ENCODE assay signal across 8 mouse cellular contexts in genomic region chr13:97205052-97205701, GRCm38 (mm10). TPM values are rescaled to one million over a fixed set of nuclear protein-coding genes. Genes with fewer than 3 reads are reported as not detected.
DNase-seq lines count a peak whose midpoint lies in the region; ATAC-seq and TF ChIP-seq lines count a peak whose summit lies in the region.

No protein-coding gene starts in this region.

- H3K4me3 ChIP-seq in bone marrow macrophage, adult 2 months (ENCODE audit: insufficient read depth, low read length) = peak overlapping the region; percentile 57
- peak overlapping the region; percentile 47 for H3K4me3 ChIP-seq in embryonic fibroblast, embryonic 13.5 days (ENCODE audit: insufficient read depth, low read length)
- H3K4me3 ChIP-seq in kidney, embryonic 14.5 days (ENCODE audit: low read length) = peak overlapping the region; percentile 34
- peak overlapping the region; percentile 36 for H3K4me3 ChIP-seq in limb, embryonic 15.5 days

- H3K27ac ChIP-seq in bone marrow macrophage, adult 2 months (ENCODE audit: insufficient read depth, low read depth, low read length) = peak overlapping the region; percentile 85
- H3K27ac ChIP-seq in embryonic fibroblast, embryonic 13.5 days (ENCODE audit: insufficient read depth, low read length) = peak overlapping the region; percentile 84
- H3K27ac ChIP-seq in kidney, embryonic 14.5 days (ENCODE audit: low read depth, low read length) = no peak overlapping the region
- H3K27ac ChIP-seq in limb, embryonic 15.5 days = peak overlapping the region; percentile 73

- no peaks in the 10 kb centered on the region for H3K27me3 ChIP-seq in kidney, embryonic 14.5 days (ENCODE audit: control insufficient read depth, insufficient read depth, low read length)
- no peaks in the 10 kb centered on the region for H3K27me3 ChIP-seq in limb, embryonic 15.5 days

- peak; percentile 83 for ATAC-seq in kidney, embryonic 14.5 days (ENCODE audit: low FRiP score, low TSS enrichment)
- ATAC-seq in limb, embryonic 15.5 days (ENCODE audit: insufficient number of reproducible peaks, low FRiP score, low TSS enrichment, low read depth) = peak; percentile 61; the same call in 1 of the 2 replicates

- H3K36me3 ChIP-seq in kidney, embryonic 14.5 days (ENCODE audit: control insufficient read depth, insufficient read depth, low read length) = no peaks in the 10 kb centered on the region
- no peaks in the 10 kb centered on the region for H3K36me3 ChIP-seq in limb, embryonic 15.5 days

- H3K9me3 ChIP-seq in kidney, embryonic 14.5 days (ENCODE audit: control insufficient read depth, low read length) = no peaks in the 10 kb centered on the region
- no peaks in the 10 kb centered on the region for H3K9me3 ChIP-seq in limb, embryonic 15.5 days

- no peak for TF ChIP-seq CTCF in bone marrow macrophage, adult 2 months (IDR thresholded peaks at IDR 0.05; ENCODE audit: low read depth, low read length)
- no peak for TF ChIP-seq CTCF in embryonic fibroblast, embryonic 13.5 days (IDR thresholded peaks at IDR 0.05; ENCODE audit: borderline replicate concordance, insufficient read depth, low read length)

- 10% methylated on average over 18 of the region's 18 CpGs for WGBS in kidney, embryonic 14.5 days
- 10% methylated on average over 18 of the region's 18 CpGs for WGBS in limb, embryonic 15.5 days

- H3K9ac ChIP-seq in kidney, embryonic 14.5 days (ENCODE audit: low read depth, low read length) = peak overlapping the region; percentile 44; the same call in 1 of the 2 replicates
- no peak overlapping the region for H3K9ac ChIP-seq in limb, embryonic 15.5 days

- TF ChIP-seq POLR2A in bone marrow macrophage, adult 2 months (IDR thresholded peaks at IDR 0.05; ENCODE audit: borderline replicate concordance, low read depth, low read length) = no peak
- TF ChIP-seq POLR2A in embryonic fibroblast, embryonic 13.5 days (IDR thresholded peaks at IDR 0.05; ENCODE audit: low read depth, low read length) = peak; percentile 36; the same call in 1 of the 2 replicates

- DNase-seq in A20 (ENCODE audit: low read depth, low spot score) = peak; percentile 81
- DNase-seq in heart, adult 9 months (ENCODE audit: low spot score in 2 of 2) = peak; percentile 89 to 90
- peak; percentile 31 to 51 for DNase-seq in monocyte, adult 2 months (ENCODE audit: low read depth in 1 of 2, low spot score in 2 of 2)
- peak; percentile 73 to 82 for DNase-seq in spleen, postnatal 36 days (ENCODE audit: low spot score in 2 of 2)

- H3K4me2 ChIP-seq in kidney, embryonic 14.5 days (replicated peaks; ENCODE audit: low read depth, low read length) = peak overlapping the region; percentile 62
- H3K4me2 ChIP-seq in limb, embryonic 15.5 days = peak overlapping the region; percentile 54

- peaks cover 50% of the 10 kb centered on the region for H3K4me1 ChIP-seq in bone marrow macrophage, adult 2 months (ENCODE audit: control insufficient read depth, insufficient read depth, low read length)
- no peaks in the 10 kb centered on the region for H3K4me1 ChIP-seq in embryonic fibroblast, embryonic 13.5 days (ENCODE audit: control insufficient read depth, insufficient read depth, low read length)
- no peaks in the 10 kb centered on the region for H3K4me1 ChIP-seq in kidney, embryonic 14.5 days (ENCODE audit: control insufficient read depth, insufficient read depth, low read length)
- 0 out of 2 replicates have a peak, but pooled peaks cover 3% of the 10 kb centered on the region for H3K4me1 ChIP-seq in limb, embryonic 15.5 days

RNA-seq across cellular contexts. Expression of gene Hexb, which starts 7.0 kb away (rescaled TPM):
- 312 and 325 TPM in 2 replicates for polyA plus RNA-seq in bone marrow macrophage, adult 2 months (2012; ENCODE audit: insufficient read depth, insufficient read length, missing spikeins)
- 68.2 and 81.3 TPM in 2 replicates for polyA plus RNA-seq in embryonic fibroblast, embryonic 13.5 days (2011; ENCODE audit: insufficient read length, low read depth, missing spikeins)
- polyA plus RNA-seq in kidney, embryonic 14.5 days (2014; fragmentation: Nextera tagmentation; extraction: Ambion mirVana) = 25.3 and 31.3 TPM in 2 replicates
- 63.1 and 65.7 TPM in 2 replicates for polyA plus RNA-seq in limb, embryonic 15.5 days (2015; fragmentation: Nextera tagmentation; extraction: Ambion mirVana)

RNA-seq across cellular contexts. Expression of gene Enc1, which starts 35.7 kb away (rescaled TPM):
- polyA plus RNA-seq in bone marrow macrophage, adult 2 months (2012; ENCODE audit: insufficient read depth, insufficient read length, missing spikeins) = 9.2 and 10.7 TPM in 2 replicates
- 58.2 and 59.1 TPM in 2 replicates for polyA plus RNA-seq in embryonic fibroblast, embryonic 13.5 days (2011; ENCODE audit: insufficient read length, low read depth, missing spikeins)
- polyA plus RNA-seq in kidney, embryonic 14.5 days (2014; fragmentation: Nextera tagmentation; extraction: Ambion mirVana) = 14.2 and 14.6 TPM in 2 replicates
- polyA plus RNA-seq in limb, embryonic 15.5 days (2015; fragmentation: Nextera tagmentation; extraction: Ambion mirVana) = 6.1 and 10.4 TPM in 2 replicates
